Mouse (Mus musculus) adrenal gland, postnatal 10 days (tissue): Measurements from ENCODE around the gene Eno1. TPM values are rescaled to one million over a fixed set of nuclear protein-coding genes. Genes with fewer than 3 reads are reported as not detected.

Experiments used
- DNase-seq: peaks from one replicate; pipeline ENCODE4 v3.0.0; 2021; ENCODE audit warnings: mixed read lengths
- long read RNA-seq, 2 experiments: library from polyadenylated mRNA; stranded (forward); transcript quantifications; one replicate each; pipeline ENCODE4 v2.0.0; 2021
- total RNA-seq, 2 experiments: library from RNA; stranded (reverse); gene quantifications; 2 replicates each; pipeline ENCODE4 v1.2.3; 2021

Eno1 gene
- total RNA-seq = 100 to 1,000 TPM; 442 to 474 TPM
- long read RNA-seq, experiment 1, transcript Eno1-207 (3 exons, 578 nt) = minor isoform, 10 of 1,308 reads
- long read RNA-seq, experiment 1, transcript Eno1-202 (12 exons, 2,027 nt) = major isoform, 1,214 of 1,308 reads
- long read RNA-seq, experiment 1, partial matches to known transcripts = 51 of 1,308 reads
- long read RNA-seq, experiment 1, other reads (novel, unspliced or antisense) = 32 of 1,308 reads
- long read RNA-seq, experiment 2, transcript Eno1-207 (3 exons, 578 nt) = minor isoform, 9 of 829 reads
- long read RNA-seq, experiment 2, transcript Eno1-202 (12 exons, 2,027 nt) = major isoform, 756 of 829 reads
- long read RNA-seq, experiment 2, partial matches to known transcripts = 38 of 829 reads
- long read RNA-seq, experiment 2, other reads (novel, unspliced or antisense) = 25 of 829 reads

DNA sequence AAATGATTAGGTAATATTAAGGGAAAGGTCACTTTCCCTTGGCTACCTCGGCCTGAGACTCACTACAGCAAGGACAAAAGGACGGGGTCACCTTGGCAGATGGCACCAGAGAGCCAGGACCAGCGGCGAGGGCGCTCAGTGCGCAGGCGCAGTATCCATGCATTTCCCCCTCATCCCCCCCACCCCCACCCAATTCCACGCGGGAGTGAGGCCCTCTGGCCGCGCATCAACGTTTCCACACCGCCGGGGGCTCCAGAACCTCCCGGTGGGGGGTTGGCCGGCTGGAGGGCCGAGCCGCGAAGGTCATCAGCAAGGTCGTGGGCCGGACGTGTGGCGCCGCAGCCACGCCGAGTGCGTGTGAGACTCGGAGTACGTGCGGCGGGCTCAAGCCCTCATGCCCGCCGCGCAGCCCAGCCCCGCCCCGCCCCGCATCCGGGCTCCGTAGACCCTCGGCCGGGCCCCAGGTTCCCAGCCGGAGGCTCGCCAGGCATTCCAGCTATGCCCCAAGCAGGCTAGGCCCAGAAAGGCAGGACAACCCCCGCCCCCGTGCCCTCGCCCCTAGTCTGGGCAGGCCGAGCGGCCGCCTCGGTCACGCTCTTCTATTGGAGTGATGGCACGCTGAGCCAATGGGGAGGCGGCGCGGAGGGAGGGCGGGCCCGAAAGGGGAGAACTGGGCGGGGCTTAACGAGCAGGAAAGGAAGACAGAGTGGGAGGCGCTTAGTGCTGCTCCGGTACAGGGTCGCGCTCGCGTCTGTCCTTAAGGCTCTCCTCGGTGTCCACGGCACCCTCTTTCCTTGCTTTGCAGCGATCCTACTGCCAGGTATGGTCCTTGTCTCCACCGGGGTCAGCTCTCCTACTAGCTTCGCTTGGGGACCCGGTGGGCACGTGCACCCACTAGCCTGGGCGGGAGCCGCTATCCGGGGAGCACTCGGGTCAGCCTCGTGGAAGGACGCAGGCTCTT lies at the start of gene Eno1:
Eno1 (plus strand) TSS at position 201 of the 961 bp plus-strand sequence.
- peak; percentile 99 for DNase-seq

DNA sequence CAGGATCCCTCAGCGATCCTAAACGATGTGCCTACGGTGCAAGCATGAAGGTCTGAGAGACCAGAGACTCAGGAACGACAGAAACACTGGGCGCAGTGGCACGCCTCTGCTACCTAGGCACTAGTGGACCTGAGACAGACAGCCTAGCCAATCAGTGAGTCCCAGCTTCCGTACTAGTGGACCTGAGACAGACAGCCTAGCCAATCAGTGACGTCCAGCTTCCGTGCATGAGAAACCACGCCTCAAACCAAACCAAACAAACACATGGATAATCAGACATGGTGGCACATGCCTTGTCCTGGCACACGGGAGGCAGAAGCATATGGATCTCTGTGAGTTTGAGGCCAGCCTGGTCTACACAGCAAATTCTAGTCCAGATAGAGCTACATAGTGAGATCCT lies 48.3 kb upstream of the Eno1 start:
- no peak for DNase-seq

DNA sequence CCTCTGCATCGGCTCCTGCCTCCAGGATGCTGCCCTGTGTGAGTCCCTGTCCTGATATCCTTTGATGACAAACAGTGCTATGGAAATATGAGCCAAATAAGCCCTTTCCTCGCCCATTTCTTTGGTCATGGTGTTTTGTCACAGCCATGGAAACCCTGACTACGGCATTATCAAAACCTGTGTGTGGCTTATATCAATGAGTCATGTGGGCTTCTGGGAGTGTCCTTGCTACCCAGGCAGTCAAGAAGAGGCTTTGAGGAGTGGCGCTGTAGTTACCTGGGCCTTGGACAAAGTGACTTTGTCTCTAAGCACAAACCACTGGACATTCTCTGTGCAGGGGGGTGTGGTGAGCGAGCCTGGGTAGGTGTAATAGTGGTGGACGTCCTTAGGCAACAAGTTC lies 44.3 kb upstream of the Eno1 start:
- DNase-seq = no peak

DNA sequence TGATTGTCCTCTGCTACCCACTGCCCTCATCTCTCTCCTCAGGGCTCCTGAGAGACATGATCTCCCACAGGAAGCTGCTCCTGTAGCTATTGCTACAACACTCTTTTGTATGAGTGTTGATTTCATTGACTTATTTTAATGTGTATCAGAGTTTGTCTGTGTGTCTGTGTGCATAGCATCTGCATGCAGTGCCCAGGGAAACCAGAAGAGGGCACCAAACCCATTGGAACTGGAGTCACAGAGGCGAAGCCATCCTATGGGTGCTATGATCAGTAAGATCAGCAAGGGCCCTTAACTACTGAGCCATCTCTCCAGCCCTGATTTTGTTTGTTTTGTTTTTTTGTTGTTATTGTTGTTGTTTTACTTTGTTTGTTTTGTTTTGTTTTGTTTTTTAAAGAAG lies 42.6 kb upstream of the Eno1 start:
- peak; percentile 70 for DNase-seq

DNA sequence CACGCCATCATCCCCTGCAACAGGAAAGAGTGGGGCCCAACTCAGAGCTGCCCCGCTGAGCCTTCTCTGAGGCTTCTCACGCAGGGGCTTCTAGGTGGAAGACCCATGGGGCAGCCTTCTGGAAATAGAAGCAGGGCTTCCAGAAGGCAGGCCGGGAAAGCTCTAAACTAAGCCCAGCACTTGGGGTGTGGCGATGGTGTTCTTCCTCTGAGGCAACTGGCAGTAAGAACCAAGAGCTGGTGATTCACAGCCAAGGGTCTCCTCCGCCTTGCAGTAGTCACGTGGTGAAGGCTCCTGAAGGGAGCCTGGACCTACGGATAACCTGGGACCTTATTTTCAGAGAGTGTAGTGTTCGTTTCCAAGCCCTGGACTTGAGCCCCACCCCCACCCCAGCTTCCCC lies 38.3 kb upstream of the Eno1 start:
- DNase-seq = no peak

DNA sequence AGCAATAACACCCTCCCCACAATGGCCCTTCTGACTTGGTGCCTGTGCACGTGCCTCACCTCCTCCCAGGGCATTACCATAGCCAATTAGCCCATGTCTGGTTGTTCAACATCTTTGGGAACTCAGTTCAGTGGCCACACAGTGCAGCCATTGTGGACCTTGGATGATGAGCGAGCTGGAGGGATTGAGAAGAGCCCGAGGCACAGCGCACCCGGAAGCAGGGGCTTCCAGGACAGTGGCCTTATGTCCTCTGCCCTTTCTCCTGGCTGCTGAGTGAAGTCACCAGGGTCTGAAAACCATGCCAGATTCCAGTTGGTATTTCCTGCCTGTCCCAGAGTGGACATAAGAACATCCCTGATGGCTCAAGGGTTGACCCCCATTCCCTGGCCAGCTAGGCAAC lies 35.3 kb upstream of the Eno1 start, which contains the start of gene Car6:
Car6 (minus strand) TSS at position 101 of the 400 bp plus-strand sequence.
- DNase-seq = no peak

DNA sequence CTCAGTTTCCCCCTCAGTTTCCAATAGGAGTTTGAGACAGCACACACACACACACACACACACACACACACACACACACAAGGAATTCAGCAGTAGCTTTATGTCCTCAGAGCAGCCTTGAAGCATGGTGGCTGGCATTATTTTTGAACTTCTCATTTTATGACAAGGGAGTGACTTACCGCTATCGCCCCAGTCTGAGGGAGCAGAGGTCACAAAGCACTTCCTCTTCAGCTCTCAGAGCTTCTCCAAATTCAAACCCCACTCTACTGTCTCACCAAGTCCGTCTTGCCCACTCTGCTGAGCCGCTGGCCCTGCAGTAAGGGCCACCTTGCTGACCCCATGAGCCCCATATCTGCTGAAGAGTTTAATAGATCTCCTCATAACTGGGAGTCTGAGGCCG lies 33.8 kb upstream of the Eno1 start:
- no peak for DNase-seq

DNA sequence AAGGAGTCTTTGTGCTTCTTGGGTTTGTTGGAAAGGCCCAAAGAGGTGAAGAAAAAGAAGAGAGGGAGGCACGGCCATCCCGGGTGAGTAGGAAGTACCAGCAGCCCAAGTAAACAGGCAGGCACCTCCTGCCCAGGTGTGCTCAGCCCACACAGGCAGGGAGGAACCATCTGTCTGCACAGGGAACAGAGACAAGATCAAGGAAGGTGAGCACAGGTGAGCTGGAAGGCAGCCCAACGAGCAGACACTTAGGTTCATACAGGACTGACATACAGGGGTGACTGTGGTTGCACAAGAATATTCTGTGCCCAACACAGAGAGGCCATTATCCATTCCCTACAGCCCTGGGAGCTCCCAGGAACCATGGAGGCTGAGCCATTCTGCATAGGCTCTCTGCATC lies 31.6 kb upstream of the Eno1 start:
- no peak for DNase-seq

DNA sequence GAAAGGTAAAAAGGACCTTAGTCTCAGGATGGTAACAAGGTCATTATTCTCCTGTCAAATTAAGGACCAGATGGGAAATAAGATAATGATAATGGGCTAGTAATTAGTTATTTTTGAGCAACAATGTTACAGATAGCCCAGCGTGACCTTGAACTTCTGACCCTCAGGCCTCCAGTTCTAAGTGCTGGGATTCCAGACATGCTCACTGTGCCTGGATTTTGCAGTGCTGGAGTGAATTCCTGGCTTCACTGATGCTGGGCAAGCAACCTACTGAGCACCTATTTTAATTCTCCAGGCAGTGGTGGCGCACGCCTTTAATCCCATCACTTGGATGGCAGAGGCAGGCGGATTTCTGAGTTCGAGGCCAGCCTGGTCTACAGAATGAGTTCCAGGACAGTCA lies 26.8 kb upstream of the Eno1 start:
- DNase-seq = no peak

DNA sequence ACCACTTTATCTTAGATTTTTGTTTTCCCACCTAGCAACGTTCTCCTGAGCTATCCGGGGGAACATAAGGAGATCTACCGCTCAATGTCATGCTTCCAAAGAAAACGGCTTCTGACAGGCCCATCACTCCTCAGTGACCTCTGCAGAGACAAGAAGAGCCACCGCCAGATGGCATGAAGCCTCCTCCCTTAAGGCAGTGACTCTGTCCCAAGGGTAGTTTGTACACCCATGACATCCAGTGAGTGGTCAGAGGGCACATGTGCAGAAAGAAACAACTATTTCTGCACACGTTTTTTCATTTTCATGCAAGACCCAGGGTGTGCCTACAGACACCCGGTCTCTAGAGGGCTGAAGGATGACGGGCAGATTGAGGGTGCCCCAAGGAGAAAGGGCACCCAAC lies 26.2 kb upstream of the Eno1 start:
- DNase-seq = no peak

DNA sequence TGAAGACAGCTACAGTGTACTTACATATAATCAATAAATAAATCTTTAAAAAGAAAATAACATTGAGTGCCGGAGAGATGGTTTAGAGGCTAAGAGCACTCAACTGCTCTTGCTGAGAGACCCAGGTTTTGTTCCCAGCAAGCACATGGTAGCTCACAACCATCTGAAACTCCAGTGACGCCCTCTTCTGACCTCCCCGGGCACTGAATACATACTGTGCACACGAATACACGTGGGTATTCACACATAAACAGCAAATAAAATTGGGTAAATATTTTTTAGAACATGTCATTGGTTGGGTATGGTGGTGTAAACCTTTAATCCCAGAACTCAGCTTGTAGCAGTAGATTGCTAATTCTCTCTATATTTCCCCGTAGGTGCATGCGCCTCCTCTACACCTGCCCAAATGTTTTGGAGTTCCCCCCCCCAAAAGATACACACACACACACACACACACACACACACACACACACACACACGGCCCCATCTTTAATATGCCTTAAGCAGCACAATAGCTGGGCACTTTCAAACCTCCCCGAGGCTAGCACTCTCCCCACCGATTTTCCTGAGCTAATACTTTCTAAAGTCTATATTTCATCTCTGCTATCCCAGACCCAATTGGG lies 24.5 kb upstream of the Eno1 start:
- DNase-seq = no peak

DNA sequence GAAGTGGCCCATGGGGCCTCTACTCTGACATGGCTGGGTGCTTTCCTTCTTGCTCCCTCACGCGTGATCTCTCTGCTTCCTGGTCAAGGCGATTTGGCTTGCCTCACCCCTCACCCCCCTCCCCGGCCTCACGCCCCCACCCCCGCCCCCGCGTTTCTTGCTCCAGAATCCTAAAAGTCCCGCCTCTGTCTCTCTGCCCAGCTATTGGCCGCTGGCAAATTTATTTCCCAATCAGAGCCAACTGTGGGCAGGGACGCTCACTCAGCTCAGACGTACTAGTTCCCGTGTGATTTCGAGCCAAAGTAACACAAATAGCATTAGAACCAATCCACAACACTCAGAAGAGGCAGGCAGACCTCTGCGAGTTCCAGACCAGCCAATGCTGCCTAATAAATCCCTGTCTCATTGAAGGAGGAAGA lies 24.0 kb upstream of the Eno1 start:
- DNase-seq = peak; percentile 71

DNA sequence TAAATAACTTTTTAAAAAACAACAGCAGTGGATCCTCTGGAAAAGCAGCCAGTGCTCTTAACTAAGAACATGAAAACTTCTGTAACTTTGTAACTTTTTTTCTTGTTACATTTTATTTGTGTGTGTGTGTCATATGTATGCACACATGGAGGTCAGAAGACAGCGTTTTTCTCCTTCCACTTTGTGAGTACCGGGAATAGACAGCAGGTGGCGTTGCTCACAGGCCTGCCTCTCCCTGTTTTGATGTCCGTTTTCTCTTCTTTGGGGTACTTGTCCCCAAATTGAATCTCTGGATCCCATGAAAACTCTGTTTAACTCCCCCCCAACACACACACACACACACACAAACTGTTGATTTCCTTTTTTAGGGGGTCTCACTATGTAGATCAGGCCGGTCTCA lies 22.6 kb upstream of the Eno1 start:
- no peak for DNase-seq

DNA sequence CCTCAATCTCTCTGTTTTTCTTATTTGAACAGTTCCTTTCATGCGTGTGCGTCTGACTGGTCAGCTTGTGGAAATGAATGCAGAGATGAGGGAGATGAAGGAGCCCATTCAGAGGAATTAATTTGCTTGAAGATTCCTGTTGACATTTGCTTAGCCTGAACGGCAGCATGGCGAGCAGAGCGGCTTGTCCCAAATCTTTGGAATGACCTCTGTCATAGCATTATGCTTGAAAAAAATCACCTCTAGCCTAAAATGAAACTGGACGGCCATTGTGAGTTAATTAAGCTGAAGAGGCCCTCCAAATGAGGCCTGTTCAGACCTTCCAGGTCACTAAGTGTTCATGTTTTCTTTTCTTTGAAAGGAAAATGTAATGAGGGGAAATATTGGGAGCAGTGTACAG lies 20.1 kb upstream of the Eno1 start:
- no peak for DNase-seq

DNA sequence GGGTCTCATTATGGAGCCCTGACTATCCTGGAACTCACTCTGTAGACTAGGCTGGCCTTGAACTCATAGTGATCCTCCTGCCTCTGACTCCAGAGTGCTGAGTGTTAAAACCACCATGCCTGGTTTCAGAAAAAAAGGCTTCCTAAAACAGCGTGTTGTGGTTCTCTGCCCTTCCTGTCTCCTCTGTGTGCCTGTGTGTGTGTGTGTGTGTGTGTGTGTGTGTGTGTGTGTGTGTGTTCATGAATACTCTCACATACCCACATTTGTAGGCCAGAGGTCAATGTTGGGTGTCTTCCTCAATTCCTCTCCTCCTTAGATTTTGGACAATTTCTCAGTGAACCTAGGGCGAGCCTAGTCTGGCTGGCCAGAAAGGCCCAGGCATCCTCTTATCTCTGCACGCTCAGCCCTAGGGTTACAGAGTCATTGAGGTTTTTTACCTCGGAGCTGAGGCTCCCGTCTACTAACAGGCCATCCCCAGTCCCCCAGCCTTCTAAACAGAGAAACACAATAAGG lies 19.4 kb upstream of the Eno1 start:
- DNase-seq = no peak

DNA sequence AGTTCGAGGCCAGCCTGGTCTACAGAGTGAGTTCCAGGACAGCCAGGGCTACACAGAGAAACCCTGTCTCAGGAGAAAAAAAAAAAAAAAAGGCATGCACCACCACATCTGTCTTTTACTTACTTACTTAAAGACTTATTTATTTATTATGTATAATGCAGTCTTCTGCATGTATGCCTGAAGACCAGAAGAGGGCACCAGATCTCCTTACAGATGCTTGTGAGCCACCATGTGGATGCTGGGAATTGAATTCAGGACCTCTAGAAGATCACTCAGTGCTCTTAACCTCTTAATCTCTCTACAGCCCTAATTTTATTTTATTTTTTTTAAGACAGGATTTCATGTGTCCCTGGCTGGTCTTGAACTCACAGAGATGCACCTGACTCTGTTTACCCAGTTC lies 18.6 kb upstream of the Eno1 start:
- no peak for DNase-seq

DNA sequence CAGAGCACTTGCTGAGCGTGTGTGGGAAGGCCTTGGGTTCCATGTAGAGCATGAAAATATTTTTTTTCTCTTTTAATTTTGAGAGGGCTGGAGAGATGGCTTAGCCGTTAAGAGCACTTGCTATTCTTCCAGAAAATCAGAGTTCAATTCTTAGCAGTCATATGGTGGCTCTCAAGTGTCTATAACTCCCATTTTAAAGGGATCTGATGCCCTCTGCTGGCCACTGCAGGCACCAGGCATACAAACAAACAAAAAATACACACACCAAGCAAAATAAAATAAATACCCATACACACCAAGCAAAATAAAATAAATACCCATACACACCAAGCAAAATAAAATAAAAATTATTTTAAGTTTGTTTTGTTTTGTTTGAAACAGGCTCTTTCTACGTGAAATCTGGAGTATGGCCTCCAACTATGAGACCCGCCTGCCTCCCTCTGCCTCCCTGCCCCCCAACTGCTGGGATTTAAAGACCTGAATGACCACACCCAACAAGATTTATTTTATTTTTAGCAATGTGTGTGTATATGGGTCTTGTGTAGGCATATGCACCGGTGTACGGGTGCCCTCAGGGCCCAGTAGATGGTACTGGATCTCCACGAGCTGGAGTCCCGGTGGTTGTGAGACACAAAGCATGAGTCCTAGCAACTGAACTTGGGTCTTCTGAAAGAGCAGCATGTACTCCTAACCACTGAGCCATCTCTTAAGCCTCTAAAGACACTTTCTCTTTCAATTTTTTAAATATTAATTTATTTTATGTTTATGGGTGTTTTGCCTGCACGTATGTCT lies 16.8 kb upstream of the Eno1 start:
- DNase-seq = peak; percentile 70

DNA sequence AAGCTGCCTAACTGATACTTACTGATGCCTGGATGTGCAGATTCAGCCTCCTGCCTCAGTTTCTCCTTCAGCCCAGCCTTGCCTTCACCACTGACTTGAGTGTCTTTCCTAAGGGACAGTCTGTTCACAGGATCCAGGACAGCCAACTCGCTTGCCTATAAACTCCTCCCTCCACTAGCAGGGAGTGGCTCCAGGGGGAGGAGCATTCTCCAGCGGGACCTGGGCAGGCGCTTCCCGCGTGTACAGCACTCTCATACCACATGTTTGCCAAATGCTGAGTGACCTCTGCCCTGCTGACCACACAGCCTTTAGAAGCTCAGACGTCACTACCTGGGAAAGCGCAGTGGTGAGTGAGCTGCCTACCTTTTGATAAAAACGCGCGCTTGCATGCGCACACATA lies 15.9 kb upstream of the Eno1 start:
- peak; percentile 82 for DNase-seq

DNA sequence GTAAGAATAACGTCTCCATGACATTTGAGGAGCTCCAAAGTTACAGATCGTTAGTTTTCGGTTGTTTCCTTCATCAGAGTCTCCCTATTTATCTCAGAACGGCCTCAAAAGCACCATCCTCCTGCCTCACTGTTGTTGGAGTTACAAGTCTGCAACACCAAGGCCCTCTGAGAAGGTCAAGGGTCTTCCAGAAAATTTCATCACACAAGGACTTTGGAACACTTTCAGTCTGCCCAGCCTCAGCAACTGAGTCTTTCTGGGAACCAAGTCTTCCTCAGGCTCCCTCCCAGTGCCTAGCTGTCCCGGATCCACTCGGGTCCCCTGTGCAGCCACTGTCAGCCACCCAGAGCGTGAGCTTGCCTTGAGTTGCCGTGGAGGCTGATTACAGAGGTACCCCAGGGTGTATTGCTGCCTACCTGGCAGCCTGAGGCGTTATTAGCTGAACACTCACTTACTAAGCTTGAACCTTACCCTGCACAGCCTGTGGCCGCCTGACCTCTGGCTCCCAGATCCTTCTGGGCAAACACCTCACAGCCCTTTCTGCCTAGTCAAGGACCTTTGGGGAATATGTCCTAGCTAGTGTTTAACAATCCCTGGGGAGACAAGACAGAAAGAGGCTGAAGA lies 15.4 kb upstream of the Eno1 start:
- peak; percentile 46 for DNase-seq

DNA sequence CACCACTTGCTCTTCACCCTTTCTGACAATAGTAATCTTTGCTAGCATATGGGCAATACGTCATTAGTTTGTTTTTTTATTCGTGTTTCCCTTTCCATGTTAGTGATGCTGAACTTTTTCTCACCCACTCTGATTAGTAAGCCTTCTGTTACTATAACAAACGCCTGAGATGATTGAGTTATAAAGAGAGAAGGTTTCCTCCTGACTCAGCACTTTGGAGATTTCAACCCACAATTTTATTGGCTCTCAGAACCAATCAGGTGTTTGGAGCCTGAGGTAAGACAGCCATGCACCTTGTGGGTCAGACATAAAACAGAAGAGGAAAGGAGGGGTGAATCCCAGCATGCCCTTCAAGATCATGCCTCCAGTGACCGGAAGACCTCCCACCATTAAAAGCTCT lies 12.7 kb upstream of the Eno1 start:
- DNase-seq = no peak

DNA sequence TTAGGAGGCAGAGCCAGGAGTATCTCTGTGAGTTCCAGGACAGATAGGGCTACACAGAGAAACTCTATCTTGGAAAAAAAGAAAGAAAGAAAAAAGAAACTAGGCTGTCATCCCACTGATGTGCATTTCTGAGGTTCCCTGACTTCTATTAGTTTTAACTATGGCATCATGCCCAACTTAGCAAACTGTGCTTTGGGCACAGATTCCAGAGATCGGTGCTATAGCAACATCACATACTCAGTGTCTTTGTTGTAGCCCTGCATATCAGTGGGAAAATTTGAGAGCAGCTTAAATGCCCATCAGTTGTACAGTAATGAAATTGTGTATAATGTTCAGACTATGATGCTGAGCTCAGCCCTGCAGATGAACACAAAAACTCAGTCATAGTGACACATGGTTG lies 10.8 kb upstream of the Eno1 start:
- DNase-seq = no peak
